Mouse (Mus musculus): Measurements from ENCODE around the gene Mbd3.

- peak; percentile 93 for TF ChIP-seq POLR2A (IDR thresholded peaks at IDR 0.05; ENCODE audit: control insufficient read depth, extremely low read depth, insufficient read depth, low read length, poor library complexity)
- 0 out of 2 replicates have a peak, but pooled peaks have one; percentile 60 for TF ChIP-seq CTCF (IDR thresholded peaks at IDR 0.05; ENCODE audit: borderline replicate concordance, control insufficient read depth, extremely low read depth, insufficient read depth, low read length, poor library complexity)
Observed at GRCm38 (mm10) chr10:80399191-80399972, at the start of gene Mbd3.

Measured in thymus, adult 2 months (tissue).